Mouse (Mus musculus): ENCODE measurements around the gene Tmco5.
A peak's percentile ranks its signal among the peaks of the same experiment; 100 is the strongest.

Gene Tmco5

DNA sequence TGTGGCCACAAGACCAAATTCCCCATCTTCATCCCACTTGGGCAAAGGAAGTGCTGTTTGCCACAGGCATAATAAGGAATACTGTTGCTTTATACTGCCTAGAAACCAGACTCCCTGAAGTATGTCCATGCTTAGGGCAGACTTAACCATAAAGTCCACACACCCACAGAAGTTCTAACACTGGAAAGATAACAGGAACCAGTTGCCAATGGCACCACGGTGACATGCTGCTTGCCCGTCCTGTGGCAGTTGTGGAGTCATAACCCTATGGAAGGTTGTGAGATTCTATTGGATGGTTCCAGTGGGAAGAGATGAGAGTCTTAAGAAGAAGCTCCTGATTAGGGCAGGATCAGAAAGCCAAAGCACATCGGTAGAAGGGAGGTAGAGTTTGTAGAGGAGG, at the start of gene Tmco5:
Gene Tmco5 (plus strand): TSS at position 301 of the 400 bp plus-strand sequence.
- DNase-seq (ENCODE audit: inconsistent age in 2 of 2, low spot score in 1 of 2) = no peak

- DNase-seq (ENCODE audit: inconsistent age in 2 of 2, low spot score in 1 of 2) = no peak
Measured at GRCm38 (mm10) chr2:116831863-116832262, 46.6 kb upstream of the Tmco5 start.

- DNase-seq (ENCODE audit: inconsistent age in 2 of 2, low spot score in 1 of 2) = no peak
Measured at GRCm38 (mm10) chr2:116837829-116838228, 40.7 kb upstream of the Tmco5 start.

GRCm38 (mm10) chr2:116838538-116839197, 39.8 kb upstream of the Tmco5 start:
- DNase-seq (ENCODE audit: inconsistent age in 2 of 2, low spot score in 1 of 2) = peak; percentile 20 to 78

DNA sequence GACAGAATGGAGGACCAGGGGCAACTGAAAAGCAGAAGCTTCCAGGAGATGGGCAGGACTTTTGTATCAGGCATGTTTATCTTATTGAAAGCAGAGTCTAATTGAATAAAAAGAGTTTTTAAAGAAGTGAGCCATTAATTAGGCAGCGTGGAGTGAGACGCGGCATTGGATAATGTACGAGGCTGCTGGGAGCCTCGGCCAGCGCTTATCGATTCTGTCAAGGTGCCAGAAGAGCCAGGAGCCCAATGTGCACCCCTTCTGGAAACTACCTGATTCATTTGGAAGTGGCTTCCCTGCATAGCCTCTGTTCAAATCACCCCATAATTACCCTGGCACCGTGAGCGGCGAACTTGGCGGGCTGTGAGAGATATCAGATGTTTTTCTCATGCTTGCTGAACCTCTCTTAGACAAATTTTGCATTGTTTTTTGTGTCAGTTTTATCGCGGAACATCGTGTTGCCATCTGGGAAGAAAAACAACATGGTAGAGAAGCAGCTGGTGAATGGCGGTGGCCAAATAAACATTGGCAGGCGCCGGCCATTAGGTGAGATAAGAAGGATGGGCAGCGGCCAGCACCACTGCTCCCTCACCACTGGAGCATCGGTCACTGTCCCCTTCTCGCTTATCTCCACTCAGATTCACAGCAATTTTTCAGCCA, 28.4 kb upstream of the Tmco5 start:
- DNase-seq (ENCODE audit: inconsistent age in 2 of 2, low spot score in 1 of 2) = no peak

DNA sequence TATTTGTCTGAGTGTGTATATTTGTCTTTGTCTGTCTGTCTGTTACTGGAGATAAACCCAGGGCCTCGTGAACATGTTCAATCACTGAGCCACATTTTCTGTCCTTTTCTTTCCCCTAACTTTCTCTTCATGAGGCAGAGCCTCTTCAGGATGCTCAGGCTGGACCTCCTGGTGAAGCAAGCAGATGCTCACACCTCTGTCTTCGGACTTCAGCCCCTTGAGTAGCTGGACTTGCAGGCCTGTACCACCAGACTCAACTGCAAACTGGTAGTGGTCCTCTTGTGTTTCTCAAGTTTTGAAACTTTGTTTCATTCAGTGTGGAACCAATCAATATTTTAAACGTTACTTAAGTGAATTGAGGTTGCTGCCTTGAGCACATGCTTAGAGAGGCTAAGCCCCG, 27.1 kb upstream of the Tmco5 start:
- DNase-seq (ENCODE audit: inconsistent age in 2 of 2, low spot score in 1 of 2) = no peak

DNA sequence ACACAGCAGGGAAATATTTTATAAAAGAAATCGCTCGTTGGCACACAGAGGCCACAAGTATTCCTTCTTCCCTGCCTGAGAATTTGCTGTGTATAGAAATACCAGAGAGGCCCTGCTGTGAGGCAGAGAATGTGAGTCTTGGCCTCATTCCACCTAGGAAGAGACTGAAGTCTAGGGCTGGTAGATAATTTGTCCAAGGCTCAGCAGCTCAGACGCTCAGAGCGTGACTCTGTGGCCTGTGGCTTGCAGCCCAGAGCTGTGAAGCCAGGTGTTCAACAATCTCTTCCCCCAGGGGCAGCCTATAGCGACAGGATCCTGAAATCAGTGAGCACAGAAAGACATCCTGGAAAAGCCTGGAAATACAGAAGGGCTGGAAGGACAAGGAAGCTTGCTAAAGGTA, 26.2 kb upstream of the Tmco5 start:
- DNase-seq (ENCODE audit: inconsistent age in 2 of 2, low spot score in 1 of 2) = no peak

GRCm38 (mm10) chr2:116858703-116859102, 19.8 kb upstream of the Tmco5 start:
- no peak for DNase-seq (ENCODE audit: inconsistent age in 2 of 2, low spot score in 1 of 2)

GRCm38 (mm10) chr2:116876955-116877615, 1.4 kb upstream of the Tmco5 start:
- DNase-seq (ENCODE audit: inconsistent age in 2 of 2, low spot score in 1 of 2) = no peak

DNA sequence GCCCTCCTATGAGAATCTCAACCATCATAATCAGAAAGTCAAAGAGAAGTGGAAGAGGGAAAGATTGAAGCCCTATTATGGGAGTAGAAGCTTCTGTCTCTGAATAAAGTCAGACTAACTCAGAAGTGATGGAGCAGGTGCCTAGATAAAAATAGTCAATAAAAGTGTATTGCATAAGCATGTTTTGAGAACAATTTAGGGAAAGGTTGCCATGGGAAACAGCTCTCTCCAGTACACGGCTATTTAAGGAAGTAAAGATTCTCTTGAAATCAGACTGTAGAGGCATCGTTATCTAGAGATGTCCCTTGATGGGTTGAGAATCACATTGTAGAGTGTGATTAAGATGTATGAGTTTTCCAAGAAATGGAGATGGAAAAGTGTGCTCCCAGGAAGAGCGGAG, 1.2 kb downstream of the Tmco5 start:
- DNase-seq (ENCODE audit: inconsistent age in 2 of 2, low spot score in 1 of 2) = no peak

DNA sequence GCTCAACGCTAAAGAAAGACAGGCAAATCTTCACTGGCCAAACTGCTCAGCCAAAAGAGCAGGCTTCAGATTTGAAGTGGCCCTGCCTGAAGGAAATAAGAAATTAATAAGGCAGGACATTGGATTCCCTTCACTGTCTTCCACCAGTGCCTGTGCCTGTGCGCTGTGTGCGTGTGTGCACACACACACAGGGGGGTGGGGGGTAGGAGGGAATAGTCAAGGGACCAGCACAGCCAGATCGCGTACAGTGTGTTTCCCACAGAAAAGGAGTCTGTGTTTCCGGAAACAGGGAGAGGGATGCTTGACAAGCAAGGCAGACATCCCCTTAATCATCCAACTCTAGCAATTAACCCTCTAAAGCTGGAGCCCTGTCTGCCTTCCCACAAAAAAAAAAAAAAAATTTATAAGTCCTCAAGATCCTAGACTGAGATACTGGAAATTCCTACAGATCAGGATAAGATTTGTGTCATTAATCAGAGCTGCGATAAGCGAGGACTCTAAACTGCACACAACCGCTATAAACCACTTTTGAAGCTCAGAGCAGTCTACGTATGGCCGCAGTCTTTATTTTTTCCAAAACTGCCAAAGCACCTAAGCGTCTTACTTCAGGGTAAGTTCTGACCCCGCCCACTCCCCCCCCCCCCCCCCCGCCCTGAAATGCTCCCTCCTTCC, 15.0 kb downstream of the Tmco5 start:
- no peak for DNase-seq (ENCODE audit: inconsistent age in 2 of 2, low spot score in 1 of 2)

GRCm38 (mm10) chr2:116893988-116894363, 15.5 kb downstream of the Tmco5 start:
- peak; percentile 29 to 67 for DNase-seq (ENCODE audit: inconsistent age in 2 of 2, low spot score in 1 of 2)

GRCm38 (mm10) chr2:116899615-116900272, 21.3 kb downstream of the Tmco5 start:
- DNase-seq (ENCODE audit: inconsistent age in 2 of 2, low spot score in 1 of 2) = peak; percentile 93 to 98

GRCm38 (mm10) chr2:116900273-116900843, 21.9 kb downstream of the Tmco5 start:
- no peak for DNase-seq (ENCODE audit: inconsistent age in 2 of 2, low spot score in 1 of 2)

- no peak for DNase-seq (ENCODE audit: inconsistent age in 2 of 2, low spot score in 1 of 2)
Measured at GRCm38 (mm10) chr2:116908268-116908667, 29.8 kb downstream of the Tmco5 start.

GRCm38 (mm10) chr2:116912334-116913070, 34.0 kb downstream of the Tmco5 start:
- peak in 1 of 2 experiments; percentile 44 for DNase-seq (ENCODE audit: inconsistent age in 2 of 2, low spot score in 1 of 2)

- peak; percentile 39 to 61 for DNase-seq (ENCODE audit: inconsistent age in 2 of 2, low spot score in 1 of 2)
Measured at GRCm38 (mm10) chr2:116913677-116914405, 35.4 kb downstream of the Tmco5 start.

DNA sequence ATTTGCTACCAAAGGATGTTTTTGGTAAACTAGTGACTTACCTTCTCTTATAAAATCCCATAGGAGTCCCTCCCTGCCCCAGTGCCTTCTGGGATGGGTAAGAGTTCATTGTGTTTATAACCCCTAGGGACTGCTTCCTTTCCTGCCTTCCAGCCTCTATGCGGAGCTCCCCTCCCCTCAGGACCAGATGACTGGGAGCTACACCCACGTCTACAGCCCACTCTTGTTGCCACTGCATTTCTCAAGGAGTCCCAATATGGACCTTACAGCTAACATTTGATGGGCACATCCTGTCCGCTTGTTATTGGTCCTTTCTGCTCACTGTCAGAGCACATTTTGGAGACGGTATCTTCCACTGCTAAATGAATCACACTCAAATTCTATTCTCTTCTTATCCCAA, 36.1 kb downstream of the Tmco5 start:
- no peak for DNase-seq (ENCODE audit: inconsistent age in 2 of 2, low spot score in 1 of 2)

- DNase-seq (ENCODE audit: inconsistent age in 2 of 2, low spot score in 1 of 2) = no peak
Measured at GRCm38 (mm10) chr2:116918598-116918997, 40.1 kb downstream of the Tmco5 start.

Measured in adrenal gland, adult (tissue).